Mouse (Mus musculus): Measurements from ENCODE around the gene Scn1b. TPM values are rescaled to one million over a fixed set of nuclear protein-coding genes. Genes with fewer than 3 reads are reported as not detected.

Gene Scn1b
- polyA plus RNA-seq, 1 experiment from 2014 or later = 18.7 TPM

DNA sequence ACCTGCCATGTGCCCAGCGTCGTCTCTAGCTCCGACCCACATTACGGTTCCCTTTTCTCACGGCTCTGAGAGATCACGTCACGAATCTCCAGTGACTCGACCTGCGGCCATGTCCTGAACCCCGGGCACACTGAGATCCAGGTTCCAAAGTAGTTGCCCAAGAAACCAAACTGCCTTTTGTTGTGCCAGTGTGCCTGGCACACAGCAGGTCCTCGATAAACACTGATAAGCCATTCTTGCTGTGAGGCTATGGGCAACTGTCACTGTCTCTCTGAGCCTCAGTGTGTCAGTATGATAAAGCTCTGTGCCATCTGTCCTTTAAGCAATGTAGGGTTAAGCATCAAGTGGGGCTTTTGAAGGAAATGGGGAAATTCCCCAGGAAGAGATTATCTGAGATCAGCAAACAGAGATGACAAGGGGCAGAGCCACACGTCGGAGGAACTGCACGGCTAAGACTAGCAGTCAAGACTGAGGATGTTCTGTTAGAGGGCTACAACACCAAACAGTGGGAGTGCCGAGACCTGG, 15.9 kb downstream of the Scn1b start:
- Histone ChIP-seq H3K9me3 (no peaks in the 10 kb centered on the region), H3K36me3 (no peaks in the 10 kb centered on the region), H3K27me3 (no peaks in the 10 kb centered on the region), H3K4me3 (no peak overlapping the region), H3K27ac (replicated peaks) (no peak overlapping the region), H3K4me1 (replicated peaks) (0 out of 2 replicates have a peak, but pooled peaks cover 7% of the 10 kb centered on the region), H3K9ac (no peak overlapping the region), H3K4me2 (no peak overlapping the region)
- no peak for ATAC-seq (ENCODE audit: low FRiP score, low read depth)
- WGBS = 85% methylated on average over 15 of the region's 15 CpGs

DNA sequence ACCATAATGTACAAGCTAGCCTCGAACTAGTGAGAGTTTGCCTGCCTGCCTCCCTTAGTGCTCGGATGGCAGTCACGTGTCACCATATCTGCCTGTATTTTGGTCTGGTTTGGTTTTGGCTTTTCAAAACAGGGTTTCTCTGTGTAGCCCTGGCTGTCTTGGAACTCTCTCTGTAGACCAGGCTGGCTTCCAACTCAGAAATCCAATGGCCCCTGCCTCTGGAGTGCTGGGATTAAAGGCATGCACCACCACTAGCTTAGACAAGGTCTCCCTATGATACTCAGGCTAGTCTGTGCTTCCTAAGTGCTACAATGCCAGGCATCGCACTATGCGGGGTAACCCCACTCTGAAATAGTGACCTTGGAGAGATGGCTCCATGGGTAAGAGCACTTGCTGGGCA, 17.0 kb downstream of the Scn1b start:
- no peak overlapping the region for H3K27ac ChIP-seq (replicated peaks)
- H3K27me3 ChIP-seq = no peaks in the 10 kb centered on the region
- no peak overlapping the region for H3K4me2 ChIP-seq
- no peaks in the 10 kb centered on the region for H3K36me3 ChIP-seq
- no peak overlapping the region for H3K4me3 ChIP-seq
- H3K4me1 ChIP-seq (replicated peaks) = no peaks in the 10 kb centered on the region
- H3K9me3 ChIP-seq = no peaks in the 10 kb centered on the region
- no peak overlapping the region for H3K9ac ChIP-seq
- 91% methylated on average over 5 of the region's 5 CpGs for WGBS
- no peak for ATAC-seq (ENCODE audit: low FRiP score, low read depth)

DNA sequence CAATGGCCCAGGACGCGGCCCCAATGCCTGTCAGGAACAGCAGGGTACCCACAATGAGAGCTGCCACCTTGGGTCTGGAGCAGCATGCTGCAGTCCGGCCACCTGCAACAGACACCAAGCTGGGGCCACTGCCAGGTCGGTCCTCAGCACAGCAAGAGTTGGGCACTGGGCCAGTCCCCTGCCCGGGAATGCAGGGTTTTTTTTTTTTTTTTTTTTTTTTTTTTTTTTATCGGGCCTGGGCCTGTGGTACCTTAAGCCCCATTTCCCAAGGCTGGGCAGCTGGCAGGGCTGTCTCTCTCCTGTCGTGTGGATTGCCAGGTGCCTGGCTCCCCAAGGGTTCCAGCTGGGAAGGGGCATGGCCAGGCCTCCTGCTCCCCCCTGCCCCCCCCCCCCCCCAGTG, 17.7 kb downstream of the Scn1b start:
- H3K9me3 ChIP-seq = no peaks in the 10 kb centered on the region
- no peaks in the 10 kb centered on the region for H3K4me1 ChIP-seq (replicated peaks)
- no peaks in the 10 kb centered on the region for H3K27me3 ChIP-seq
- no peak overlapping the region for H3K4me2 ChIP-seq
- H3K36me3 ChIP-seq = no peaks in the 10 kb centered on the region
- no peak overlapping the region for H3K9ac ChIP-seq
- no peak for ATAC-seq (ENCODE audit: low FRiP score, low read depth)
- no peak overlapping the region for H3K4me3 ChIP-seq
- no peak overlapping the region for H3K27ac ChIP-seq (replicated peaks)
- WGBS = 41% methylated on average over 6 of the region's 7 CpGs

DNA sequence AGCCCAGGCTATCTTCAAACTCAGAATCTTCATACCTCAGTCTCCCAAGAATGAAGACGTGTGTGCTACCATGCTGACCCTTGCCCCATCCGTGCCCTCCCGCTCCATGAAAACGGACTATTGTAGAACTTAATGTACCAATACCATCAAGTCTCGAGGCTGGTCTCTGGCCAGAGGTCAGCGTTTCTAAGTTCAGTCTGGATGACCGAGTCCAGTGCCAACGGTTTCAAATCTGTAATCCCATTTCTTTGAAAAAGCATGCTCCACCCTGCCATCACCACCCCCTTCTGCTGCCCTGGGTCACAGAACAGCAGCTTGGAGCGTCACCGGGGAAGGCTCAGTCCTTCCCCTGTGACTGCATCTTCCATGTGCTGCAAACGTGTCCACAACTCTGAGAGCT, 19.0 kb downstream of the Scn1b start:
- no peaks in the 10 kb centered on the region for H3K27me3 ChIP-seq
- no peak overlapping the region for H3K9ac ChIP-seq
- H3K4me1 ChIP-seq (replicated peaks) = no peaks in the 10 kb centered on the region
- H3K27ac ChIP-seq (replicated peaks) = no peak overlapping the region
- no peak overlapping the region for H3K4me3 ChIP-seq
- no peak for ATAC-seq (ENCODE audit: low FRiP score, low read depth)
- no peak overlapping the region for H3K4me2 ChIP-seq
- no peaks in the 10 kb centered on the region for H3K36me3 ChIP-seq
- 92% methylated on average over 11 of the region's 11 CpGs for WGBS
- no peaks in the 10 kb centered on the region for H3K9me3 ChIP-seq

DNA sequence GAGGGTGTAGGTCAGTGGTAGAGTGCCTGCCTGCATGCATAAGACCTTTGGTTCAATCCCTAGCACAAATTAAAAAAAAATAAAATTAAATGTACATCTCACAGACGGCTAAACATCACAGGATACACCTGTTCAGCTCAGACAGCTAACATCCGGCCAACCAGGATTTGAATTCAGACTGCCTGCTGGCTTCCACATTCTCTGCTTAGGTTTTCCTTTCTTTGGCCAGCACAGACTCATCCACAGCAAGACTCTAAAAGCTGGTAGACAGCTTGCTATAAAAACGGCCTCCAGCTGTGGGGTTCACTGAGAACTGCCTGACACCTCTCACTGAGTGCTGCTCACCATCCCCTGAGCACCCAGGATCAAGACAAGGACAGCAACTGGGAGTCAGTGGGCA, 20.6 kb downstream of the Scn1b start:
- Histone ChIP-seq H3K9ac (no peak overlapping the region), H3K4me2 (no peak overlapping the region), H3K27ac (replicated peaks) (no peak overlapping the region), H3K9me3 (no peaks in the 10 kb centered on the region), H3K4me3 (no peak overlapping the region), H3K36me3 (no peaks in the 10 kb centered on the region), H3K27me3 (no peaks in the 10 kb centered on the region), H3K4me1 (replicated peaks) (no peaks in the 10 kb centered on the region)
- WGBS = 62% methylated on average over 3 of the region's 3 CpGs
- no peak for ATAC-seq (ENCODE audit: low FRiP score, low read depth)

DNA sequence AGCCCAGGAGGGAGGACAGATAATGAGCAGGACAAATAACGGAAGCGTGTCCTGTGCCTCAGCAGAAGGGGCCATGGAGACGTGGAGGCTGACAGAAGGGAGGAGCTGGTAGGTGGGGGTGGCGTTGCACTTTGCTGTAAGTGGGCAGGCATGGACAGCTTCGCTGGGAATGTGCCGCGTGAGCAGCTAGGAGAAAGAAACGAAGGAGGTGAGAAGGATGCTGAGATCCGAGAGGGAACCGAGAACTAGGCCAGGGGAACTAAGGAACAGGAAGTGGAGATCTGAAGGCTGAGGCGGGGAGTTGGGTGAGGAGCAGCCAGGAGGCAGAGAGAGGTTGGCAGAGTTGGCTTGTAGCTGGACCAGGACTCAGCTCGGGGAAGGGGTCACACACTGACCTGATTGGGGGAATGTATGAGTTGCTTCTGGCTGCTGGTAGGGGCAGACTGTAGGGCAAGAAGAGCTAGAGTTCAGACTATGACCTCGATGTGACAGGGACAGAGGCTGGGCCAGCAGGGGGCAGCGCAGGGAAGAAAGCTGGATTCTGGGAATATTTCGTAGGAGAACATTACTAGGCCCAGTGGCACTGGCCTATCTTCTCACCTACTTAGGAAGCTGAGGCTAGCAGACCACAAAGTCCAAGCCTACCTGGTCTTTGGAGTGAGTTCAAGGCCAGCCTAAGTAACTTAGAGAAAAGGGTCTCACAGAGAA, 21.6 kb downstream of the Scn1b start:
- Histone ChIP-seq H3K27ac (replicated peaks) (no peak overlapping the region), H3K4me1 (replicated peaks) (no peaks in the 10 kb centered on the region), H3K9me3 (no peaks in the 10 kb centered on the region), H3K4me2 (no peak overlapping the region), H3K9ac (no peak overlapping the region), H3K4me3 (no peak overlapping the region), H3K36me3 (no peaks in the 10 kb centered on the region), H3K27me3 (no peaks in the 10 kb centered on the region)
- ATAC-seq (ENCODE audit: low FRiP score, low read depth) = no peak
- WGBS = 66% methylated on average over 15 of the region's 15 CpGs

DNA sequence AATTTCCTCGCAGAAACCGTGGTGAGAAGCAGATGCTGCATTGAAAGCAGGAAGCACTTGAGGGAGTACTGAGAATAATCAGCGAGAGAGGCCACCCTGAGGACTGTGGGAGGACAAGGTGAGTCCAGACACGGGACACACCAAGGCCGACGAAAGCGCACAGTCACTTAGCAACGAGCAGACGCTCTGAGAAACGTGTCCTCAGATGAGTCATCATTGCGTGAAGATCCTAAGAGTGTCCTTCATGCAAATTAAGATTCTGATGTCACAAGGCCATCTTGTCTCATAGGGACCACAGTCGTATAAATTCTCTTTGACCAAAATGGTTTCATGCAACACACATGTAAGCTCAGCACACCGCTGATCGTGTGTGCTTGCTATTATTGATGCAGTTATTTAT, 26.0 kb downstream of the Scn1b start:
- WGBS = 82% methylated on average over 14 of the region's 14 CpGs
- Histone ChIP-seq H3K4me2 (no peak overlapping the region), H3K4me1 (replicated peaks) (0 out of 2 replicates have a peak, but pooled peaks cover 3% of the 10 kb centered on the region)

DNA sequence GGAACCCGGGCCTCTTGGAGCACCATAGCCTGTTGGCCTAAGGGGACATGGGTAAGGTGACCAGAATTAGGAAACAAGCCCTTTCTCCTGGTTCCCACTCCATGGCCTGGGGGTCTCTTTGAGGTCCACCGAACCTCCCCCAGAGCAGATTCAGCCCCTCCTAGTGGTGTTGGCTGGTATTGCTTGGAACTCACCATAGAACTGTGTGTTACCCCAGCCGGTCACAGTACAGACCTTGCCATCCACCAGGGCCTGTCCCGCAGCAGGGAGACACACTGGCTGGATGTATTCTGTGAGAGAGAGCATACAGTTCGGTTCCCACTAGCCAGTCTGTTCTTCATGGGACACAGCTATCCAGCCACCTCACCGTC, 27.2 kb downstream of the Scn1b start:
- WGBS = 91% methylated on average over 6 of the region's 6 CpGs
- Histone ChIP-seq H3K4me2 (no peak overlapping the region), H3K27ac (replicated peaks) (no peak overlapping the region), H3K27me3 (no peaks in the 10 kb centered on the region), H3K9ac (no peak overlapping the region), H3K9me3 (no peaks in the 10 kb centered on the region), H3K4me3 (no peak overlapping the region), H3K4me1 (replicated peaks) (0 out of 2 replicates have a peak, but pooled peaks cover 3% of the 10 kb centered on the region), H3K36me3 (no peaks in the 10 kb centered on the region)
- ATAC-seq (ENCODE audit: low FRiP score, low read depth) = no peak

More for the DNA sequence above, 26.0 kb downstream of the Scn1b start:
- Histone ChIP-seq H3K36me3 (no peaks in the 10 kb centered on the region), H3K9me3 (no peaks in the 10 kb centered on the region), H3K4me3 (no peak overlapping the region), H3K27me3 (no peaks in the 10 kb centered on the region), H3K9ac (no peak overlapping the region), H3K27ac (replicated peaks) (no peak overlapping the region)
- ATAC-seq (ENCODE audit: low FRiP score, low read depth) = no peak

DNA sequence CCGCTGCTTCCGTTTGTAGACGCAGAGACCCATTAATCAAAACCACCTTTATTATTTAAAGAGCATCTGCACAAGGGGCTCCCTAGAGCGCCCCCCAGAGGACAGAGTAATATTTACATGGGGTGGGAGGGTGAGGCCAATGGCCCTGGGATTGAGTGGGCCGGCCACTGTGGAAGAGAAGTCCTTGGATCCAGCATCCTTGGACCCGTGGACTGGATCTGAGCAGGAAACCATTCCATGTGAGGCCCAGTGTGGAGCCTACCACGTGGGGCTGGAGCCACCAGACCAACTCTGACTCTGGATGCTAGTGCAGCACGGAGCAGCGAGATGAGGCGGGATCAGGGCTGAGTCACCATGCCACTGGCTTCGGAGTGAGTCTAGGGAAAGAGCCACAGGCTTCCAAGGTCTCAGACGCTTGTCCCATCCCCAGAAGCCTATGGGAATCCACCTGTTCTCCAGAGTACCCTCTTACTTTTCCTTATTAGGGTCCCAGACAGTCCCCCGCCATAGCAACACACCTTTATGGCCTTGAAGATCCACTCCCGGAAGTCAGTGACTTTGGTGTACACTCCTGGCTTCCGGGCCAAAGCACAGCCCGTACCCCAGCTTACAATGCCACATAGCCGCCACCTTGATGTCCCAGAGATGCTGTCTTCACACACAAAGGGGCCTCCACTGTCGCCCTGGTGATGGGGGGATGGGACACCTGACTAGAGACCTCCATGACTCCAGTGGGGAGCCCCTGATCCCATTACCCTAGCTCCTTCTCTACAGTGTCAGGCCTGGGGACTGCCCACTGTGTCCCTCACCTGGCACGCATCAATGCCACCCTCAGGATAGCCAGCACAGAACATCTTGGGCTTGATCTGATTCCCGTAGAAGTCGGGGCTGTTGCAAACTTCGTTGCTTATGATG, 27.8 kb downstream of the Scn1b start:
- no peak overlapping the region for H3K9ac ChIP-seq
- no peak overlapping the region for H3K27ac ChIP-seq (replicated peaks)
- no peak overlapping the region for H3K4me2 ChIP-seq
- no peak overlapping the region for H3K4me3 ChIP-seq
- no peaks in the 10 kb centered on the region for H3K27me3 ChIP-seq
- 80% methylated on average over 22 of the region's 22 CpGs for WGBS
- ATAC-seq (ENCODE audit: low FRiP score, low read depth) = no peak
- 0 out of 2 replicates have a peak, but pooled peaks cover 3% of the 10 kb centered on the region for H3K4me1 ChIP-seq (replicated peaks)
- H3K36me3 ChIP-seq = no peaks in the 10 kb centered on the region
- no peaks in the 10 kb centered on the region for H3K9me3 ChIP-seq

DNA sequence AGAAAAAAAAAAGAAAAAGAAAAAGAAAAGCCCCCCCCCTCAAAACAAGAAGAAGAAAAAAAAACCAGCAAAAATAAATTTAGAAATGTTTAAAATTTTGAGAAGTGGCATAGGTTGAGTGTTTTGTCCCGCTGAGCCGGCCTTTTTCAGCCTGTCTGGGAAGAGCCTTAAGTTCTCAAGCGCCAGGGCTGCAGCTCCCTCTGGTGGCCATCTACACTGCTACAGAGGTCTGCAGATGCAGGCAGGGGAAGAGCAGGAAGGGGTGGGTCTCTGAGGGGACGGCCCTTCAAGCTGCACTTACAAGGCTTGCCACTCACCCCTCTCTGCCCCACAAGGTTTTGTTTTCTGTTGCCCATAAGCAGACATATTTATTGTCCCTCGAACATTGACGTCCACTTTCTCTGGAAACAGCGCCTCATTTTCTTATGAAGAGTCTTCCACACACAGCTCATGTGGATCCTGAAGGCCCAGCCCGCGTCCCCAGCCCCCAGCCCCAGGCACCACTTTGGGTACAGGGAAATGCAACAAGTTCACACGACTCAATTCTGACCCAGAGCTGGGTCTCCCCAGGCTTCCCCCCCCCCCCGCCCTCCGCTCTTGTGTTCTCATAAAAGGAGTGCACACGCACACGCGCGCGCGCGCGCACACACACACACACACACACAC, 29.1 kb downstream of the Scn1b start:
- H3K36me3 ChIP-seq = no peaks in the 10 kb centered on the region
- ATAC-seq (ENCODE audit: low FRiP score, low read depth) = peak; percentile 94
- WGBS = 43% methylated on average over 20 of the region's 20 CpGs
- 0 out of 2 replicates have a peak, but pooled peaks cover 3% of the 10 kb centered on the region for H3K4me1 ChIP-seq (replicated peaks)
- H3K9ac ChIP-seq = no peak overlapping the region
- H3K4me3 ChIP-seq = peak overlapping the region; percentile 20
- H3K27me3 ChIP-seq = no peaks in the 10 kb centered on the region
- peak overlapping the region; percentile 50 for H3K4me2 ChIP-seq
- H3K9me3 ChIP-seq = no peaks in the 10 kb centered on the region
- no peak overlapping the region for H3K27ac ChIP-seq (replicated peaks)

DNA sequence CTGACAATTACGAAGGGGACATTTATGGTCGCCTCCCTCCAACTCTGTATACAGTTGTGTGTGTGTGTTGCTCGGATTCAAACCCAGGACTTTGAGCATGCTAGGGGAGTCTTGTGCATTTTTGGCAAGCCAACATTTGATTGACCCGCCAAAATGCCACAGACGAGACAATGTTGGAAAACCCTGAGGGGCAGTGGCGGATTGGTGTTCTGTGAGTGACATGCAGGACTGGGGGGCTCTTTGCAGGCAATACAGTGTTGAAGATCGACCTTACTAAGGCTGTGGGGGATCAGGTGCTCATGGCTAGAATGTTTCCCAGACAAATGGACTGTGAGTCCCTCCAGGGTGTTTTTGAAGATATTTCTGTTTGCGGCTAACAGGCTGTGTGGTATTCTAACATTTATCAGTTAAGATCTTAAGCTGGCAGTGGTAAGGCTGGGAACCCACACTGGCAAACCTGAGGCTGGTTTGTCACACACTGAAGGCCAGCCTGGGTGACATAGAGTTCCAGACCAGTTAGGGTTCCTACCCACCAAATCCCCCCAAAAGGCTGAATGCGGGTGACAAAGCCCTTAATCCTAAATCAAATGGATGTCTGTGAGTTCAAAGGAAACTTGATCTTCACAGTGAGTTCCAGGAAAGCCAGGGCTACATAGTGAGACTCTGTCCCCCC, 29.8 kb downstream of the Scn1b start:
- H3K4me3 ChIP-seq = no peak overlapping the region
- H3K9ac ChIP-seq = no peak overlapping the region
- no peaks in the 10 kb centered on the region for H3K27me3 ChIP-seq
- no peak overlapping the region for H3K27ac ChIP-seq (replicated peaks)
- no peaks in the 10 kb centered on the region for H3K36me3 ChIP-seq
- WGBS = 72% methylated on average over 9 of the region's 9 CpGs
- H3K9me3 ChIP-seq = no peaks in the 10 kb centered on the region
- H3K4me2 ChIP-seq = no peak overlapping the region
- H3K4me1 ChIP-seq (replicated peaks) = 0 out of 2 replicates have a peak, but pooled peaks cover 3% of the 10 kb centered on the region
- ATAC-seq (ENCODE audit: low FRiP score, low read depth) = no peak
